Mouse (Mus musculus) neural tube, embryonic 13.5 days (tissue): ENCODE data around the gene Scgb1c1. TPM values are rescaled to one million over a fixed set of nuclear protein-coding genes. Genes with fewer than 3 reads are reported as not detected.

Experiments used
- ATAC-seq: fragments of 200-750 bp; cut with Nextera tagmentation; 2 replicates; pipeline ENCODE4 v1.8.0; 2017; ENCODE audit warnings: low read depth, mild to moderate bottlenecking, moderate TSS enrichment, moderate library complexity
- H3K27ac ChIP-seq: fragments of 300-500 bp; sonication (generic); replicated peaks from 2 replicates; pipeline ENCODE4 v1.5.1; 2015; ENCODE audit warnings: moderate library complexity, mild to moderate bottlenecking, inconsistent platforms
- H3K27me3 ChIP-seq: fragments of 300-500 bp; sonication (generic); 2 replicates; pipeline ENCODE4 v1.6.1; 2015; ENCODE audit warnings: mild to moderate bottlenecking, inconsistent platforms
- H3K36me3 ChIP-seq: fragments of 300-500 bp; sonication (generic); 2 replicates; pipeline ENCODE4 v1.6.1; 2015; ENCODE audit warnings: mild to moderate bottlenecking, inconsistent platforms
- H3K4me1 ChIP-seq: fragments of 300-500 bp; sonication (generic); replicated peaks from 2 replicates; pipeline ENCODE4 v1.6.1; 2015; ENCODE audit warnings: inconsistent platforms
- H3K4me2 ChIP-seq: fragments of 300-500 bp; sonication (generic); 2 replicates; pipeline ENCODE4 v1.6.1; 2015; ENCODE audit warnings: inconsistent platforms, mild to moderate bottlenecking, moderate library complexity
- H3K4me3 ChIP-seq: fragments of 300-500 bp; sonication (generic); 2 replicates; pipeline ENCODE4 v1.5.1; 2015; ENCODE audit warnings: mild to moderate bottlenecking, inconsistent platforms
- H3K9ac ChIP-seq: fragments of 300-500 bp; sonication (generic); 2 replicates; pipeline ENCODE4 v1.6.1; 2015; ENCODE audit warnings: moderate library complexity, mild to moderate bottlenecking, inconsistent platforms
- H3K9me3 ChIP-seq: fragments of 300-500 bp; sonication (generic); 2 replicates; pipeline ENCODE4 v1.6.1; 2016; ENCODE audit warnings: inconsistent platforms
- WGBS: fragments of 180-500 bp; shearing (Covaris S2); methylation state at CpG from one replicate; pipeline ENCODE4 v1.1.7; 2015; 5-methylcytosine and 5-hydroxymethylcytosine counted together
- polyA plus RNA-seq: library from polyadenylated mRNA; unstranded; fragments of >200 nt; fragmentation: Nextera tagmentation; extraction: Ambion mirVana; gene quantifications from 2 replicates; pipeline ENCODE4 v1.2.1, GENCODE M21; 2015

Scgb1c1 gene
- polyA plus RNA-seq, 1 experiment from 2014 or later, result not detected

DNA sequence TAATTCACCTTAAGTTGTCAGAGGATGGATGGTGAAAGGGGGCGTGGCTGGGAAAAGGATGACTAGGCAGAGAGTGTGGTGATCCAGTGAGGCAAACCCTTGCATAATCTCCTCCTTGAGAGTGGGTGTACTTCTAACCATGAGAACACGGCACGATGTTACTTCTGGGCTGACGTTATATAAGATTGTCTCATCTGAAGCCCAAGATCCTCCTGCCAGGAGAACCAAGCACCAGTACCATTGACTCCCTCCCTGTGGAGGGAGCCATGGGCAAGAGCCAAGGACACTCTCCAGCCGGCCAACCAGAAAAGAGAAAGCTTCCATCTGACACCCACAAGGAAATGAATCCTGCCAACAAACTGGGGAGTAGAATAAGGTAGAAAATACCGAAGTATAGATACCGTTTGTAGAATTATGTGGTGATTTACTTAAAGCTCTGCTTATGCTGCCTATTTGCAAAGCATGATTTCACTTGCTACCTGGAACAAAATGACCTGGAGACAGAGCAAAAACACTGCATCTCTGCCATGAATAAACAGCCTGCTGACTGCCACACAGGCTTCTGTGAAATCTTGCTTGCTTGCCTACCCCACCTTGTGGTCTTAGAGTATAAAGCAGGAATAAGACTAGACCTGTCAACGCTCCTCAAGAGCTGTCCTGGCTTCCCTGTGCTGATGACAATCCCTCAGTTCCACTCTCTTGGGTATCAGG lies 17.0 kb upstream of the Scgb1c1 start:
- Histone ChIP-seq H3K9ac (no peak overlapping the region), H3K27me3 (no peaks in the 10 kb centered on the region), H3K4me3 (no peak overlapping the region), H3K27ac (no peak overlapping the region), H3K4me2 (no peak overlapping the region), H3K36me3 (no peaks in the 10 kb centered on the region), H3K4me1 (no peaks in the 10 kb centered on the region), H3K9me3 (no peaks in the 10 kb centered on the region)
- WGBS, result 49% methylated on average over 8 of the region's 8 CpGs
- ATAC-seq, result peak; percentile 32; the same call in 1 of the 2 replicates

DNA sequence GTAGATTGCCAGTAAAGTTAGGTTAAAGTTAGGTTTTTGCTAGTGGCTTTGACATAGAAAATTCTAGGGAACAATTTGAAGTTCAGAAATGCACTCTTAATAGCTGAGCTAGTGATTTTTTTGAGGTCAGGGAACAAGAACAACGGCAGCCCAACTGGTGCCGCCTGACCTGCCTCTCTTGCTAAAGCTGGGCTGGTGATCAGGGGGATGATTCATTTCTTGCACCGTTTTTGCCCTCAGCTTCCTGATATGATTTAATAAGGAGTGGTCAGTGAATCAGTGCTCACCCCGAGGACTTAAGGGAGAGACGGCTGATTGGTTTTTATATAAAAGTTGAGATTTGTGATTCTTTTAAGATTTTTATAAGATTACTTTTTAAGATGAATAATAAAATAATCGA lies 13.9 kb upstream of the Scgb1c1 start:
- Histone ChIP-seq H3K27ac (no peak overlapping the region), H3K4me1 (no peaks in the 10 kb centered on the region), H3K27me3 (no peaks in the 10 kb centered on the region), H3K9me3 (no peaks in the 10 kb centered on the region), H3K36me3 (no peaks in the 10 kb centered on the region), H3K9ac (no peak overlapping the region), H3K4me3 (no peak overlapping the region), H3K4me2 (no peak overlapping the region)
- WGBS, result 73% methylated on average over 6 of the region's 6 CpGs
- no peak for ATAC-seq

GRCm38 (mm10) chr7:140833341-140833740 lies 12.0 kb upstream of the Scgb1c1 start:
- Histone ChIP-seq H3K27me3 (no peaks in the 10 kb centered on the region), H3K4me1 (no peaks in the 10 kb centered on the region), H3K4me2 (no peak overlapping the region), H3K27ac (no peak overlapping the region), H3K9me3 (no peaks in the 10 kb centered on the region), H3K4me3 (no peak overlapping the region), H3K9ac (no peak overlapping the region), H3K36me3 (no peaks in the 10 kb centered on the region)
- ATAC-seq, result no peak
- WGBS, result 85% methylated on average over 4 of the region's 4 CpGs

GRCm38 (mm10) chr7:140834968-140835757 lies 10.2 kb upstream of the Scgb1c1 start, which contains the start of gene Urah:
Gene Urah, plus strand, starts transcription at chr7:140835018.
- Histone ChIP-seq H3K4me1 (no peaks in the 10 kb centered on the region), H3K27me3 (0 out of 2 replicates have a peak, but pooled peaks cover 7% of the 10 kb centered on the region), H3K4me3 (no peak within 1 kb of the TSS), H3K4me2 (no peak within 1 kb of the TSS), H3K9me3 (no peaks in the 10 kb centered on the region), H3K36me3 (no peaks in the 10 kb centered on the region), H3K9ac (no peak within 1 kb of the TSS), H3K27ac (no peak within 1 kb of the TSS)
- ATAC-seq, result no peak
- WGBS, result 49% methylated on average over 20 of the region's 20 CpGs

DNA sequence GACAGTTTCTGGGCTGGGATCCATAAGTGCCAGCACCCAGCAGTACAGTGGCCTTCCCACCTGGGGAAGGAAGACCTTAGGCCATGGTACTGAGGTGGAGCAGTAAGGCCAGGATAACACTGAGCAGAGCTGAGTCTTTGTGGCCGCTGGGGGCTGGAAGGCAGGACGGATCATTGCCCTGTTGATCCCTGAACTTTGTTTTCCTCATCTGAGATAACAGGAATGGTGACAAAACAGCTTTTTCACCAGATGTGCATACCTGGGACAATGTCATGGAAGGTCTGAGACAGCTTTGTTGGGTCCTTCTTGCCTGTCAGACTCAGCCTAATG lies 9.6 kb upstream of the Scgb1c1 start:
- H3K36me3 ChIP-seq, result no peaks in the 10 kb centered on the region
- H3K4me1 ChIP-seq, result no peaks in the 10 kb centered on the region
- no peak overlapping the region for H3K4me2 ChIP-seq
- 92% methylated on average over 2 of the region's 2 CpGs for WGBS
- no peak for ATAC-seq
- H3K27me3 ChIP-seq, result peaks cover 12% of the 10 kb centered on the region
- H3K27ac ChIP-seq, result no peak overlapping the region
- H3K9me3 ChIP-seq, result no peaks in the 10 kb centered on the region
- no peak overlapping the region for H3K9ac ChIP-seq
- no peak overlapping the region for H3K4me3 ChIP-seq

- peaks cover 18% of the 10 kb centered on the region for H3K27me3 ChIP-seq
- H3K36me3 ChIP-seq, result no peaks in the 10 kb centered on the region
- no peak overlapping the region for H3K9ac ChIP-seq
- H3K27ac ChIP-seq, result no peak overlapping the region
- H3K4me2 ChIP-seq, result no peak overlapping the region
- H3K4me3 ChIP-seq, result no peak overlapping the region
- 89% methylated on average over 9 of the region's 9 CpGs for WGBS
- no peaks in the 10 kb centered on the region for H3K4me1 ChIP-seq
- ATAC-seq, result no peak
- no peaks in the 10 kb centered on the region for H3K9me3 ChIP-seq
These were observed 8.9 kb upstream of the Scgb1c1 start for GRCm38 (mm10) chr7:140836243-140837115.

DNA sequence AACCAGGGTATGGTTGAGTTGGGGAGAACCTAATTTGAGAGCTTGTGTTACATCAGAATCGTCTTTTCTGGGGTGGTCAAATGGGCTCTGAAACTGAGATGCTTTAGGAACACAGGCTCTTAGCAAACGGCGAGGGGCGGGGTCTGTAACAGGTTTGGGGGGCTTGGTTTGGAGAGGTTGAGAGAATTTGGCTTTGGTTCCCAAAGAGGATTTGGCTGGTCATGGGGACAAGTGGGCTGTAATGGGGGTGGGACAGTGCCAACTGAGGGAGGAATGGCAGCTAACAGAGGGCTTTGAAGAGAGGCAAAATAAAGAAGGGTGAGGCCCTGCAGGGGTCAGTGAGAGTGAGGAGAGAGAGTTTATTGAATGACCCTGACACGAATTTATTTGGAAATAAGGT lies 5.8 kb upstream of the Scgb1c1 start:
- Histone ChIP-seq H3K27me3 (peaks cover 36% of the 10 kb centered on the region), H3K4me2 (no peak overlapping the region), H3K27ac (no peak overlapping the region), H3K9me3 (no peaks in the 10 kb centered on the region), H3K4me3 (no peak overlapping the region), H3K4me1 (no peaks in the 10 kb centered on the region), H3K9ac (no peak overlapping the region), H3K36me3 (no peaks in the 10 kb centered on the region)
- no peak for ATAC-seq
- WGBS, result 69% methylated on average over 5 of the region's 5 CpGs

DNA sequence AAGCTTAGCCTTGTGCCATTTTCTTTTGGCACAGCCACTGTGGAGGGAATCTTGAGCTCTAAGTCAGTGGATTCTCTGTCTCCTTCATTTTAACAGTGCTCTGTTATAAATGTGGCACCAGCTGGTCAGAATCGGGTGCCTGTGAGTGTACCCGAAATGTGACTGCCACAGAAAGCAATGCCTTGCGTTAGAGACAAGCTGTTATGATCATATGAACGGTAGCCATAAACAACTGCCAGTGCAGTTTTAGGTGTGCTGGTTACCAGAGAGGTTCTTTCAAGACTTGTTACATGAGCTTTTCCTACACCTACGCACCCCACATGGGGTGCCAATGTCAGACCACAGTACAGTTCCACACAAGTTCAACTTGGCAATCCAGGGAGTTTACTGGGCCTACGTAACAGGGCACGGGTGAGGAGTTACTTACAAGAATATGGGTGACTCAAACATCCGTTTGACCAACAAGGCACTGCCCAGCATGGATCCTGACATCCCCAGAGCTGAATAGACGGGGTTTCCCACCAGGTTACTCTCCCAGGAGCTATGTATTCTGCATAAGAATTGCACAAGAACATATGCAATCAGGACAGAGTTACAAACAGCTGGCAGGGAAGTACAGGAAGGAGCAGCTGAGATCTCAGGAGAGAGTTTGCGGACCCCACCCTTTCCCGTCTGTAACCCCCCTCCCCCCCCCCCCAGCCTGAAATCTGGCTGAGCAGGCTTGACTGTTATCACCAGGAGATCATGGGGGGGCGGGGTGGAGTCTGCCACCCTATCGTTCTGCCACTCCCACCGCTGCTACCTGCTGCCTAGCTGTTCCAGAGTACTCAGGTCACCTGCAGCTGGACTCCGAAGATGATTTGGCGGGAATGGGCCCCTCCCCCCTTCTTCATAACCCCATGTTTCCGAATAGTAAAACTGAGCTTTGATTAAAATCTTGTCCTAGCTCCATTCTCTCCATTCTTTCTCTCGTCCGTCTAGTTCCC lies 4.3 kb upstream of the Scgb1c1 start:
- H3K27me3 ChIP-seq, result peaks cover 36% of the 10 kb centered on the region
- H3K4me2 ChIP-seq, result no peak overlapping the region
- no peak overlapping the region for H3K27ac ChIP-seq
- H3K9ac ChIP-seq, result no peak overlapping the region
- H3K4me3 ChIP-seq, result no peak overlapping the region
- no peaks in the 10 kb centered on the region for H3K36me3 ChIP-seq
- no peaks in the 10 kb centered on the region for H3K9me3 ChIP-seq
- ATAC-seq, result no peak
- H3K4me1 ChIP-seq, result no peaks in the 10 kb centered on the region
- 38% methylated on average over 19 of the region's 19 CpGs for WGBS

DNA sequence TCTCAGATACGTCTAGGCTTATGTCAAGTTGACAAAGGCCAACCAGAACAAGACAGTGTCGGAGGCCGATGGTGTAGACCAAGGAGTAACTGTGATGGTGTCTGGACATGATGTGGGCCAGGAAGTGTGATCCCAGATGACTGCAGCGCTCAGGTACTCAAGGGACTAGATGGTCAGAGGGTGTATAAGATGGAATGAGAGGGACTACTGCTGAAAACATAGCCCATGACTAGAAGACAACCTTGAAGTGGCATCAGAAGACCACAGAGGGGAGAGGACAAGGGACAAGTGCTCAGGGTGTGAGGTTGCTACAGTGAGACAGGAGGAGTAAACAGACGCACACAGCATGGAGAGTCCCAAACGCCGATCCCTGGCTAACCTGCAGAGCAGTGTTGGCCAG lies 1.5 kb upstream of the Scgb1c1 start:
- H3K4me1 ChIP-seq, result no peaks in the 10 kb centered on the region
- no peak for ATAC-seq
- H3K9ac ChIP-seq, result no peak overlapping the region
- WGBS, result 82% methylated on average over 7 of the region's 7 CpGs
- H3K27ac ChIP-seq, result no peak overlapping the region
- no peaks in the 10 kb centered on the region for H3K36me3 ChIP-seq
- H3K27me3 ChIP-seq, result peaks cover 41% of the 10 kb centered on the region
- H3K9me3 ChIP-seq, result no peaks in the 10 kb centered on the region
- H3K4me2 ChIP-seq, result no peak overlapping the region
- H3K4me3 ChIP-seq, result no peak overlapping the region

DNA sequence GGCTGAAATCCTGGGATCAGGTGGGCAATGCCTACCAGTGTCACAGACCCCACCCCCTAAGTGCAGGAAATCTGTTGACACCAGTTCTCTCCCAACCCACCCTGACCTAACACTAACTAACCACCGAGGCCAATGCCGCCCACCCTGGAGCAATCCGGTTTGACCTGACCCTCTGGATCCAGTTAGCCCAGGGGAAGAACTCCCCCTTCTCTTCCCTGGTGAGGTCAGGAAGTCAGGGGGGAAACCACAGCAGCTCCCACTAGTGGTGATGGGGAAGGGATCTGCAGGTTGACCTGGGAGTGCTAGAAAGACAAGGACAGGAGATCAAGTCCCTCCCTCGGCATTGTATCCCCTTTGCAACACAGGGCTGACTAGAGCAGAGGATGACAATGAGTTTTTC lies 336 bp downstream of the Scgb1c1 start:
- Histone ChIP-seq H3K27ac (no peak overlapping the region), H3K36me3 (no peaks in the 10 kb centered on the region; the same call in 1 of the 2 replicates), H3K4me3 (no peak overlapping the region), H3K9me3 (no peaks in the 10 kb centered on the region), H3K9ac (no peak overlapping the region), H3K27me3 (peaks cover 29% of the 10 kb centered on the region), H3K4me1 (no peaks in the 10 kb centered on the region), H3K4me2 (no peak overlapping the region)
- 70% methylated on average over 4 of the region's 4 CpGs for WGBS
- no peak for ATAC-seq

- peaks cover 22% of the 10 kb centered on the region for H3K27me3 ChIP-seq
- no peaks in the 10 kb centered on the region for H3K9me3 ChIP-seq
- H3K36me3 ChIP-seq, result peaks cover 9% of the 10 kb centered on the region
- no peaks in the 10 kb centered on the region for H3K4me1 ChIP-seq
- H3K27ac ChIP-seq, result no peak overlapping the region
- WGBS, result 87% methylated on average over 10 of the region's 10 CpGs
- ATAC-seq, result no peak
- no peak overlapping the region for H3K9ac ChIP-seq
- no peak overlapping the region for H3K4me3 ChIP-seq
- no peak overlapping the region for H3K4me2 ChIP-seq
These were observed 1.3 kb downstream of the Scgb1c1 start for GRCm38 (mm10) chr7:140846676-140847075.
